Mouse (Mus musculus) forelimb bud, embryonic 11.5 days (tissue): ENCODE measurements around the gene Celf1.

Source experiments
- DNase-seq: peaks from one replicate; pipeline ENCODE4 v3.0.0-alpha.2; 2012; ENCODE audit warnings: low read depth, low spot score

Gene Celf1

DNA sequence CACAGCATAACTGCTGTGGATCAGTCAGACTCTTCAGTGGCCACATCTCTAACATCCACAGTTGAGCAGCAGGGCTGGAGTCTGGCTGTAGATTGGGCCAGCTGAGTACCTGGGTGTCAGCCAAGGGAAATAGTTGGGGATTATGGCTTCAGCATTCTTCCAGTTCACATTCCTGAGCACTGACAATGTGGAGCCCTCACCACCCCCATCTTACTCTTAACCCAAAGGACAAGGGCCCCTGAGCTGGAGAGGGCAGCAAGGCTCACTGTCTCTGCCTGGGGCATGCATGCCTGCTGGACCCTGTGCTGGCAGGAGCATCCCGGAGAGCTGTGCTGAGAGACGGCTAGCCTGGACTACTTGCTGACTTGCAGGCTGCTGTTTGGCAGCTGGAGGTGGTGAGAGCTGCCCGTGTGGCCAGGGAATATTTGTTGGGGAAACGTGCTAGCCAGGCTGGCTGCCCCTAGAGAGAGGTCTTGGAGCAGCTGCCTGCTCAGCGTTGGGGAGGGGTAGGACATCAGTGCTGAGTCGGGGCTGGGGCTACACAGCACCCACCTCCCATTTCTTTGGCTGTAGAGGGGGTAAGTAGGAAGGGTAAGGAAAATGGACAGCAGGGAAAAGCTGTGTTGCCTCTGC lies 121.8 kb downstream of the Celf1 start:
- DNase-seq: no peak

DNA sequence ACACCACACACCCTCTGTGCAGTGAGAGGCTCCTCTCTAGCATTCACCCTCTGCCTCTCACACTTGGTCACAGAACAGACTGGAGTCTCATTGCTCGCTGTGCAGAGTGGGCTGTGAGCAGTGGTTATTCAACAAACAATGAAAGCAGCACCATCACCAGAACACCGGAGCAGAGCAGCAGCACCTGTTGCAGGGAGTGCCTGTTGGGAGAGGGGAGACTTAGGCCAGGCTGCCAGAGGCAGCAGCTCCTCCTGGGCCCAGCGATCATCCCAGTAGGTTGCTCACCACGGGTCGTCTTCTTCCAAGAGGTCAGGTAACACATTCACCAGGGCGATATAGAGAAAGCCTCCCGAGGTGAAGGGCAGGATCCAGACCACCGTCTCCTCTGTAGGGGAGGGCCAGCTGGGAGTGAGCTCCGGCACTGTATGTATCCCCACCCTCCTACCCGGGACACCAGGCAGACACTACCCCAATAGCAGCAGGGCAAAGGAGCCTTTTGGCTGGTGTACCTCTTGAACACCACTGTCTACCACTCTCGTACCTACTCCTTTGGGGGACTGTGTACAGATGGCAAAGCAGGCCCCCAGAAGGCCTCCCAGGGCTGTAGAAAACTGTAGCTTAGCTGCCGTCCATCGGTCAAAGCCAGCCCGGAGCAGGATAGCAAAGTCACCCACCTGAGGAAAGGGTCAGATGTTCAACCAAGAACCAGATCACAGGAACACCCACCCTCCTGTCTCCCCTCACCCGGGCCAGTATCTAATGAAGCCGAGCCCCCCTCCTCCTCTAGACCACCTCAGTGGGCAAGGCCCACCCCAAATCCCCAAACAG lies 122.8 kb downstream of the Celf1 start:
- DNase-seq: no peak

DNA sequence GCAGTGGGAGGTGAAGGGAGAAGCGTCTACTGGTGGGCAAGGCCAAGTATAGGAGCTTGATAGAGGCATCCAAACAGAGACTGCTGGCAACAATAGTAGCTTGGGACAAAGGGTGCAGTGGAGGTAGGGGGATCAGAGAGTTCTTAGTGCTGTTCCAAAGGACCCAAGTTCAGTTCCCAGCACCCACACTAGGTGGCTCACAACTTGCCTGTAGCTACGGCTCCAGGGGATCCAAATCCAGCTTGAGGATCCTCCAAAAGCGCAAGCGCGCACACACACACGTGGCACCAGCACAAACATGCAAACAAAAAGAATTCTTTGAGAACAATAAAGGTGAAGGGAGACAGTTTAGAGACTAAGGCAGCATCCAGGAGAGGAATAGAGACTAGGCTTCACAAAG lies 124.0 kb downstream of the Celf1 start:
- DNase-seq: no peak

DNA sequence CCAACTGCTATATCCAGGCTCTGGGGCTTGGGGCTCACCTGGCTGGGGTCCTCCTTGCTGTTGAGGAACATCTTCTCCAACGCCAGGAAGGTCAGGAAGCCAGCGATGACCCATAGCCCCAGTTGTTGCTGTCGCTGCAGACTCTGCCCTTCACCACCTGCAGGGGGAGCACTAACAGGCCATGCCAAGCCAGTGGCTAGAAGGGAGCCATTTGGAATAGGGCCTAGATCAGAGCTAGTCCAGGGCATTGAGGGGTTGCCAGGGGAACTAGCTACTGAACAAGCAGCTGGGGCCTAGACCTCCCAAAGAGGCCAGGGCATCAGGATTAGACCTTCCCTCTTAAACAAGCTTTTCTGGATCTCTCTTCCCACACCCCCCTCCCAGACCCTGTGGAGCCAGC lies 125.4 kb downstream of the Celf1 start:
- DNase-seq: no peak

DNA sequence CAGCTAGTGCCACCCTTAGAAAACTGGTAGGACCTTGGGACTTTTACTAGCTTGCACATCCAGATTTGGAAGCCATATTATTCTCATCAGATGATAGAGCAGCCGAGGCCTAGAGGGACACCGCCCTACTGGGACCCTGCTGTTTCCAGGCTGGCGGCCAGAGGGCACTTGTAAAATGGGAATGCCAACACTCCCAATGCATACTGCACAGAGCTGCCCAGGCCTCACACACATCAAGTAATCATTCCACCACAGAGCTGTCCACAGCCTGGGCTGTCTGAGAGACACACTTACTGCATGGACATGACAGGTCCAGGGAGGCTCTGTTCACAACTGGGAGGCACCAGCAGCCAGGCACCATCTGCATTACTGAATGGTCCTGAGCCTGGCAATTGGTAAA lies 126.3 kb downstream of the Celf1 start:
- no peak for DNase-seq

DNA sequence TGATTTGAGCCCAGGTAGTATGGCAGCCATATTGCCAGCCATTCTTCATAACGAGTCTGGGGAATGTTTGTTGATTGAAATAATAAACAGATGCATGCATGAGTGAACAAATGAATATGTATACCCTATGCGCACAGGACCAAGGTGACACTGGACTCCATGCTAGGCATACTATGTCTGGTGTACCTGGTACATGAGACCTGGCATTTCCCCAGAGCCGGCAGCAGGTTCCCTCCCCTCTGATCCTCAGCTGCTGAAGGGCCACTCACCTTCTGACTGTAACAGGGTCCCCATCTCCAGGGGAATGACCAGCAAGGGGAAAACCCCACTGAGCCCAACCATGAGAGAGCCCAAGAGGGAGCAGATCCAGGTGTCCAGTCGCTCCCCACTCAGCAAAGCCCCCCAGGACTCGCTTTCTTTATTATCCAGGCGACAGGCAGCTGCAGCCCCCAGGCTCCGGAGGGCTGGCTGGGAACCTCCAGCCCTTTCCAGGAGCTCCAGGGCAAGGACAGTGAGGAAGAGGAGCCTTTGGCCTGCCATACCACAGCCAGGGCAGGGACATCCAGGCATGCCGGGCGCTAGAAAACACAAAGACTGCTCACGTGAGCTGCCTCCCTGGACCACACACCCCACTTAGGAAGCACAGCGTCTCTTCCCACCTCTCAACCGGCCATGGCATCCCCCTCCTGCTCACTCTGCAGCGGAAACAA lies 128.1 kb downstream of the Celf1 start:
- DNase-seq: no peak

DNA sequence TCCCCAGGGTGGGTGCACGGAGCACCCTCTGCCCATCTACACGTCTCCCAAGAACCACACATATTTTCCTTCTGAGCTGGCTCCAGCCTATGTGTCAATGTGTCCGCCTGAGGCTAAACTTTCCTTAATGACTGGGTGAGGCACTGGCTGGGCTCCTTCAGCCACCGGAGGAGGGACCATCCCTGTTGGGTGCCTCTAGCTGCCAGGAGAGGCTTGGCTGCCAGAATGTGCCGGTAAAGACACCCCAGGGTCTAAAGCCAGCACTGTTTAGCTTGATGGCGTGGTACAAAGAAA lies 128.6 kb downstream of the Celf1 start:
- DNase-seq: no peak
